Mouse (Mus musculus) olfactory bulb, adult 2 months (tissue): ENCODE measurements around the gene Rnf114. TPM values are rescaled to one million over a fixed set of nuclear protein-coding genes. Genes with fewer than 3 reads are reported as not detected.

Experiments
- H3K27ac ChIP-seq: fragments of 200-500 bp; 2 replicates; pipeline ENCODE4 v1.5.1; 2012; ENCODE audit warnings: low read depth, low read length; ENCODE audit not compliant: insufficient read depth
- H3K4me1 ChIP-seq: fragments of 200-500 bp; 2 replicates; pipeline ENCODE4 v1.6.1; 2012; ENCODE audit warnings: low read length; ENCODE audit not compliant: control insufficient read depth, insufficient read depth
- H3K4me3 ChIP-seq: fragments of 200-500 bp; 2 replicates; pipeline ENCODE4 v1.5.1; 2012; ENCODE audit warnings: mild to moderate bottlenecking, low read depth, low read length, moderate library complexity; ENCODE audit not compliant: insufficient read depth
- CTCF ChIP-seq: fragments of 200-500 bp; IDR thresholded peaks from 2 replicates; pipeline ENCODE4 v1.5.1; 2012; ENCODE audit warnings: low read depth, mild to moderate bottlenecking, low read length, moderate library complexity; ENCODE audit not compliant: insufficient read depth
- POLR2A ChIP-seq: fragments of 200-500 bp; IDR thresholded peaks from 2 replicates; pipeline ENCODE4 v1.6.1; 2012; ENCODE audit warnings: mild to moderate bottlenecking, low read depth, low read length, moderate library complexity; ENCODE audit not compliant: insufficient read depth
- WGBS: fragments of 180-500 bp; shearing (Covaris S2); methylation state at CpG from one replicate; pipeline ENCODE4 v1.1.7; 2018; 5-methylcytosine and 5-hydroxymethylcytosine counted together
- polyA plus RNA-seq: library from polyadenylated mRNA; stranded (reverse); fragments of >200 nt; gene quantifications from 2 replicates; pipeline ENCODE4 v1.2.4, GENCODE M21; 2012; ENCODE audit warnings: low replicate concordance; ENCODE audit not compliant: missing spikeins, insufficient read depth, insufficient read length

Rnf114 gene
- polyA plus RNA-seq, 1 experiment: not detected

GRCm38 (mm10) chr2:167551342-167551920, 59.0 kb downstream of the Rnf114 start:
- TF ChIP-seq POLR2A (no peak), CTCF (no peak)
- H3K4me3 ChIP-seq: no peak overlapping the region
- H3K27ac ChIP-seq: no peak overlapping the region
- 80% methylated on average over 8 of the region's 8 CpGs for WGBS
- H3K4me1 ChIP-seq: peaks cover 11% of the 10 kb centered on the region

GRCm38 (mm10) chr2:167552292-167552691, 59.8 kb downstream of the Rnf114 start:
- peaks cover 11% of the 10 kb centered on the region for H3K4me1 ChIP-seq
- TF ChIP-seq POLR2A (no peak), CTCF (no peak)
- no peak overlapping the region for H3K4me3 ChIP-seq
- H3K27ac ChIP-seq: no peak overlapping the region
- WGBS: 98% methylated on average over 4 of the region's 4 CpGs

GRCm38 (mm10) chr2:167552927-167553402, 60.5 kb downstream of the Rnf114 start:
- 40% methylated on average over 11 of the region's 11 CpGs for WGBS
- TF ChIP-seq CTCF (no peak), POLR2A (no peak)
- H3K27ac ChIP-seq: no peak overlapping the region
- H3K4me1 ChIP-seq: peaks cover 11% of the 10 kb centered on the region
- no peak overlapping the region for H3K4me3 ChIP-seq

GRCm38 (mm10) chr2:167555766-167556165, 63.3 kb downstream of the Rnf114 start:
- TF ChIP-seq POLR2A: no peak
- TF ChIP-seq CTCF: no peak
- WGBS: 96% methylated on average over 5 of the region's 5 CpGs
- no peak overlapping the region for H3K27ac ChIP-seq
- no peak overlapping the region for H3K4me3 ChIP-seq
- H3K4me1 ChIP-seq: peaks cover 15% of the 10 kb centered on the region

GRCm38 (mm10) chr2:167559413-167559812, 67.0 kb downstream of the Rnf114 start:
- H3K4me1 ChIP-seq: peaks cover 10% of the 10 kb centered on the region
- H3K27ac ChIP-seq: no peak overlapping the region
- TF ChIP-seq CTCF: no peak
- TF ChIP-seq POLR2A: no peak
- WGBS: 18% methylated on average over 27 of the region's 27 CpGs
- H3K4me3 ChIP-seq: no peak overlapping the region

GRCm38 (mm10) chr2:167562101-167562500, 69.7 kb downstream of the Rnf114 start:
- H3K4me3 ChIP-seq: no peak overlapping the region

GRCm38 (mm10) chr2:167563035-167563434, 70.6 kb downstream of the Rnf114 start:
- H3K27ac ChIP-seq: no peak overlapping the region
- 90% methylated on average over 5 of the region's 5 CpGs for WGBS
- no peak for TF ChIP-seq POLR2A
- peaks cover 15% of the 10 kb centered on the region for H3K4me1 ChIP-seq
- no peak overlapping the region for H3K4me3 ChIP-seq

More at GRCm38 (mm10) chr2:167562101-167562500, 69.7 kb downstream of the Rnf114 start:
- TF ChIP-seq POLR2A (no peak), CTCF (no peak)
- Histone ChIP-seq H3K27ac (no peak overlapping the region), H3K4me1 (peaks cover 15% of the 10 kb centered on the region)
- WGBS: 50% methylated on average over 8 of the region's 8 CpGs

- Histone ChIP-seq H3K4me1 (peaks cover 15% of the 10 kb centered on the region), H3K27ac (no peak overlapping the region), H3K4me3 (no peak overlapping the region)
- TF ChIP-seq CTCF: no peak
- no peak for TF ChIP-seq POLR2A
- WGBS: 74% methylated on average over 12 of the region's 12 CpGs
Observed at GRCm38 (mm10) chr2:167563703-167564102, 71.3 kb downstream of the Rnf114 start.

GRCm38 (mm10) chr2:167564551-167565311, 72.3 kb downstream of the Rnf114 start:
- Histone ChIP-seq H3K4me3 (no peak overlapping the region), H3K27ac (no peak overlapping the region), H3K4me1 (peaks cover 10% of the 10 kb centered on the region)
- no peak for TF ChIP-seq CTCF
- TF ChIP-seq POLR2A: no peak
- 91% methylated on average over 13 of the region's 13 CpGs for WGBS
